Mouse (Mus musculus): Measurements from ENCODE around the gene Mdfi.

DNA sequence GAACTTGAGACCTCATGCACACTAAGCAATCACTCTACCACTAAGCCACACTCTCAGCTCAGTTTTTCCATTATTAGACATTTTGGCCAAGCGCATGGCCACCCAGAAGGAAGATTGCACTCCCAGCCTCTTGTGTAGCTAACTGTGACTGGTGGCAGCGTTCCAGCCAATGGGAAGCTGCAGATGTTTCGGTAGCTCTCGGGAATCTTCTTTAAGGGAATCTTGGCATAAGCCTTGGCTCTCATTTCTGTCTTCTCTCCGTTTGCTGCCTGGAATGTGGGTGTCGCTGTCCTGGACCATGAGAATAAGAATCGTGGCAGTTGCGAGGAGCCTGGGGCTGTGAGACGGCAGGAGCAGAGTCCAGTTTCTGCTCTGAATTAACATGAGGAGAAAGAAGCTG is 28.3 kb downstream of the Mdfi start:
- TF ChIP-seq CTCF (IDR thresholded peaks at IDR 0.05; ENCODE audit: low read depth) = peak; percentile 38
- no peak for TF ChIP-seq EP300 (optimal IDR thresholded peaks at IDR 0.05)

Measured in stomach, postnatal 0 days (tissue).